ENCODE assay signal across 9 mouse cellular contexts in the genomic region with DNA sequence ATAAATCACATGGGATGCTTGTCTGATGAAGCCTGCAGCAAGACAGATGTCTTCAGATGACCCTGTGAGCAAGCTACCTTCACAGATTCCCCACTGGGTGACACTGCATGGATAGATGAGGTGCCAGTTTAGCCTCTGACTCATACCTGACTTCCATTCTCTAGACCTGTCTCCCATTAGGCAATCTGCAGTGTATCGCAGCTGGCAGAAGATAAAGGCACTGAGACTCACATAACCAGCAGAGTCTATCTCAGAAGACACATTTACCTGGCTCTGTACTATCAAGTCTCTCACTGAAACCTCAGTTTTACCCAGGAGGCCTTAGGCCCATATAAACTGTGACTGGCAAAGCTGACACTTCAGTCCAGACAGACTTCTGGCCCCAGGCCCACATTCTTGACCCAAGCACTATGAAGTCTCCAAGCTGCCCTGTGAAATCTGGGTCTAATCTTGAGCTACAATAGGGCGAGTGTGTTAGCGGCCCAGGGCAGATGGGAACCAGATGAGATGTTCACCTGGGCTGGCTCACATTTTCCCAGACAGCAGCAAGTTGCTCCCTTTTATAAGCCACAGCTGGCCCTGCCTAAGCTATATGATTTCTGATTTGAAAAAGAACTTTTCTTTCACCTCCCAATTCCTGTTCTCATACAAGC. TPM values are rescaled to one million over a fixed set of nuclear protein-coding genes. Genes with fewer than 3 reads are reported as not detected.
A peak's percentile ranks its signal among the peaks of the same experiment; 100 is the strongest.
DNase-seq lines count a peak whose midpoint lies in the region; ATAC-seq and TF ChIP-seq lines count a peak whose summit lies in the region.
"Had no signal": no experiment of that assay in that cellular context is flagged by ENCODE, and none has a peak within 500 bp of the region (broad histone marks: within the 10 kb centered on the region; RNA-seq: fewer than 3 reads in every experiment).

No protein-coding gene starts in this region.

- H3K36me3 ChIP-seq in heart, embryonic 12.5 days: peaks cover 15% of the 10 kb centered on the region
- 0 out of 2 replicates have a peak, but pooled peaks cover 3% of the 10 kb centered on the region for H3K36me3 ChIP-seq in heart, embryonic 11.5 days (ENCODE audit: control insufficient read depth, insufficient read depth, low read length)
- H3K36me3 ChIP-seq in limb, embryonic 14.5 days (ENCODE audit: control insufficient read depth, insufficient read depth, low read length): peaks cover 7% of the 10 kb centered on the region

- H3K4me3 ChIP-seq in heart, embryonic 12.5 days: no peak overlapping the region
- H3K4me3 ChIP-seq in heart, embryonic 11.5 days (ENCODE audit: low read depth, low read length): no peak overlapping the region
- no peak overlapping the region for H3K4me3 ChIP-seq in limb, embryonic 14.5 days (replicated peaks; ENCODE audit: low read length)
- H3K4me3 ChIP-seq: lung, embryonic 15.5 days had no signal

- no peak overlapping the region for H3K9ac ChIP-seq in heart, embryonic 12.5 days
- no peak overlapping the region for H3K9ac ChIP-seq in heart, embryonic 11.5 days (ENCODE audit: low read depth, low read length)
- H3K9ac ChIP-seq in limb, embryonic 14.5 days (ENCODE audit: low read depth, low read length, severe bottlenecking): no peak overlapping the region
- H3K9ac ChIP-seq: lung, embryonic 15.5 days had no signal

- WGBS in heart, embryonic 12.5 days: 50% methylated on average over 3 of the region's 3 CpGs
- 53% methylated on average over 3 of the region's 3 CpGs for WGBS in heart, embryonic 11.5 days (ENCODE audit: insufficient replicate concordance)
- WGBS in limb, embryonic 14.5 days: 22% methylated on average over 3 of the region's 3 CpGs

- DNase-seq in 3T3-L1 (ENCODE audit: low read depth, low spot score) (peak; percentile 65), adipocyte (ENCODE audit: low spot score) (peak; percentile 62)
- DNase-seq in limb, embryonic 14.5 days (ENCODE audit: low spot score): peak; percentile 65
- DNase-seq in cerebellum, postnatal 4 days (ENCODE audit: low spot score in 2 of 2): no peak
- DNase-seq in right cerebral cortex, postnatal 36 days (ENCODE audit: low spot score in 2 of 2): no peak
- no peak for DNase-seq in right cerebral cortex, adult 2 months (ENCODE audit: low spot score in 2 of 2)

- H3K27ac ChIP-seq in heart, embryonic 12.5 days (ENCODE audit: poor library complexity, severe bottlenecking): peak overlapping the region; percentile 58
- no peak overlapping the region for H3K27ac ChIP-seq in heart, embryonic 11.5 days (ENCODE audit: low read depth, low read length)
- peak overlapping the region; percentile 19; the same call in 1 of the 2 replicates for H3K27ac ChIP-seq in limb, embryonic 14.5 days (replicated peaks; ENCODE audit: low read depth, low read length)
- H3K27ac ChIP-seq: lung, embryonic 15.5 days had no signal

- ATAC-seq in heart, embryonic 12.5 days (ENCODE audit: insufficient number of reproducible peaks, low FRiP score): no peak
- no peak for ATAC-seq in heart, embryonic 11.5 days (replicated peaks; ENCODE audit: insufficient number of reproducible peaks, low FRiP score, low TSS enrichment)
- peak; percentile 88 for ATAC-seq in limb, embryonic 14.5 days (ENCODE audit: low FRiP score, low read depth)

- H3K9me3 ChIP-seq in heart, embryonic 12.5 days (replicated peaks): no peaks in the 10 kb centered on the region
- H3K9me3 ChIP-seq in heart, embryonic 11.5 days (replicated peaks; ENCODE audit: control insufficient read depth, low read length): no peaks in the 10 kb centered on the region
- H3K9me3 ChIP-seq in limb, embryonic 14.5 days (ENCODE audit: control insufficient read depth, low read length): no peaks in the 10 kb centered on the region
- H3K9me3 ChIP-seq: lung, embryonic 15.5 days had no signal

- H3K4me2 ChIP-seq in heart, embryonic 12.5 days: no peak overlapping the region
- H3K4me2 ChIP-seq in heart, embryonic 11.5 days: no peak overlapping the region
- H3K4me2 ChIP-seq in limb, embryonic 14.5 days (replicated peaks; ENCODE audit: low read depth, low read length, severe bottlenecking): no peak overlapping the region
- H3K4me2 ChIP-seq: lung, embryonic 15.5 days had no signal

- H3K4me1 ChIP-seq in heart, embryonic 12.5 days (replicated peaks): peaks cover 19% of the 10 kb centered on the region
- H3K4me1 ChIP-seq in heart, embryonic 11.5 days (ENCODE audit: control insufficient read depth, insufficient read depth, low read length): peaks cover 3% of the 10 kb centered on the region; the same call in 1 of the 2 replicates
- 0 out of 2 replicates have a peak, but pooled peaks cover 4% of the 10 kb centered on the region for H3K4me1 ChIP-seq in limb, embryonic 14.5 days (ENCODE audit: control insufficient read depth, insufficient read depth, low read length)

- no peaks in the 10 kb centered on the region for H3K27me3 ChIP-seq in heart, embryonic 12.5 days (replicated peaks)
- H3K27me3 ChIP-seq in heart, embryonic 11.5 days (ENCODE audit: control insufficient read depth, insufficient read depth, low read length): no peaks in the 10 kb centered on the region
- H3K27me3 ChIP-seq in limb, embryonic 14.5 days (ENCODE audit: control insufficient read depth, insufficient read depth, low read length): no peaks in the 10 kb centered on the region
- H3K27me3 ChIP-seq: lung, embryonic 15.5 days had no signal

- no peak for TF ChIP-seq POLR2A in limb, embryonic 14.5 days (IDR thresholded peaks at IDR 0.05; ENCODE audit: borderline replicate concordance, extremely low read depth, insufficient read depth, insufficient read length)

RNA-seq across cellular contexts. Expression of a gene that starts 22.2 kb away (rescaled TPM):
- 6.7 and 7.8 TPM in 2 replicates for polyA plus RNA-seq in heart, embryonic 12.5 days (2016; fragmentation: Nextera tagmentation; extraction: Ambion mirVana)
- polyA plus RNA-seq in heart, embryonic 11.5 days (2014; fragmentation: Nextera tagmentation; extraction: Ambion mirVana): 8.2 and 8.5 TPM in 2 replicates
- polyA plus RNA-seq in limb, embryonic 14.5 days (2012; rRNA removed): 24.7 and 29.9 TPM in 2 replicates
- polyA plus RNA-seq in limb, embryonic 14.5 days (2014; fragmentation: Nextera tagmentation; extraction: Ambion mirVana): 11.8 and 11.9 TPM in 2 replicates

Comparison
In these comparisons a context has a peak if more than half of its experiments do, and no peak if none do; other contexts are left out.
1. DNase-seq: peak in 3T3-L1 (single experiment), adipocyte (single experiment) and limb, embryonic 14.5 days (single experiment); none in cerebellum, postnatal 4 days (0 of 2), right cerebral cortex, postnatal 36 days (0 of 2) and right cerebral cortex, adult 2 months (0 of 2).